Mouse (Mus musculus): ENCODE measurements around the gene Trpc4ap.

DNA sequence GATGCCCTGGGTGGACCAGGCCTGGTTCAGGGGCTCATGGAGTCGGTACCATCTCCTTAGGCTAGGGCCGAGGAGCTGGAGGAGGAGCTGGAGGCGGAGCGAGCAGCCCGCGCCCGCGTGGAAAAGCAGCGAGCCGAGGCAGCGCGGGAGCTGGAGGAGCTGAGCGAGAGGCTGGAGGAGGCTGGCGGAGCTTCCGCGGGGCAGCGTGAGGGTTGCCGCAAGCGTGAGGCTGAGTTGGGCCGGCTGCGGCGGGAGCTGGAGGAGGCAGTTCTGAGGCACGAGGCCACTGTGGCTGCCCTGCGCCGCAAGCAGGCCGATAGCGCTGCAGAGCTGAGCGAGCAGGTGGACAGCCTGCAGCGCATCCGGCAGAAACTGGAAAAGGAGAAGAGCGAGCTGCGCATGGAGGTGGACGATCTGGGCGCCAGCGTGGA is 62.9 kb downstream of the Trpc4ap start:
- TF ChIP-seq CTCF (IDR thresholded peaks at IDR 0.05; ENCODE audit: low read depth, low read length) (no peak), EP300 (IDR thresholded peaks at IDR 0.05; ENCODE audit: insufficient read depth, low read depth, low read length) (no peak), POLR2A (IDR thresholded peaks at IDR 0.05; ENCODE audit: insufficient read depth, low read length) (no peak)

All from ES-Bruce4 (cell line).